Mouse (Mus musculus) monocyte, adult 5-6 weeks (primary cell): Measurements from ENCODE around the gene Tex264. TPM values are rescaled to one million over a fixed set of nuclear protein-coding genes. Genes with fewer than 3 reads are reported as not detected.

Source experiments
- ATAC-seq: fragments of 153-309, 156-312 bp; replicated peaks from 2 replicates; pipeline ENCODE4 v1.8.0; 2017; ENCODE audit warnings: mild to moderate bottlenecking; ENCODE audit not compliant: low TSS enrichment, insufficient number of reproducible peaks, severe bottlenecking, poor library complexity, low FRiP score
- total RNA-seq: library from RNA; stranded (forward); fragments of 200-1000, 200-491, 200-594 nt; gene quantifications from 3 replicates; pipeline ENCODE4 v1.2.3, GENCODE M21; 2017

Tex264 gene
- total RNA-seq, 1 experiment from 2014 or later = 19.3 TPM

GRCm38 (mm10) chr9:106617496-106617895 is 68.2 kb downstream of the Tex264 start:
- no peak for ATAC-seq

- ATAC-seq = no peak
These were observed 69.4 kb downstream of the Tex264 start for GRCm38 (mm10) chr9:106616306-106616705.

DNA sequence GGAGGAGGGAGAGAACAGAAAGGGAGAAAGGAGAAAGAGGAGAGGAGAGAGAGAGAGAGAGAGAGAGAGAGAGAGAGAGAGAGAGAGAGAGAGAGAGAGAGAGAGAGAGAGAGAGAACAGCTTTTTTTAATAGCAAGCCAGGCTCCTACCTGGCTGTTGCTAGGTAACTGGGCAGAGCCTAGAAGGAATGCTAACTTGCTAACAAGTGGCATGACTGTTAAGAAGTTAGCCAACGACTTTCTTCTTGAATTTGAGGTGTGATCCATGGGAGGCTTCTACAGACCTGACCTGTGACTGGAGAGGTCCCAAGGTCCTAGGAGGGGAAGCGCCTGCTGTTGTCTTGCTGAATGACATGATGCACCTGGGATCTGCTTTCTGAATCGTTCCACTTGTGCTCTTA is 71.1 kb downstream of the Tex264 start:
- no peak for ATAC-seq

- no peak for ATAC-seq
These were observed 71.8 kb downstream of the Tex264 start for GRCm38 (mm10) chr9:106613951-106614350.

DNA sequence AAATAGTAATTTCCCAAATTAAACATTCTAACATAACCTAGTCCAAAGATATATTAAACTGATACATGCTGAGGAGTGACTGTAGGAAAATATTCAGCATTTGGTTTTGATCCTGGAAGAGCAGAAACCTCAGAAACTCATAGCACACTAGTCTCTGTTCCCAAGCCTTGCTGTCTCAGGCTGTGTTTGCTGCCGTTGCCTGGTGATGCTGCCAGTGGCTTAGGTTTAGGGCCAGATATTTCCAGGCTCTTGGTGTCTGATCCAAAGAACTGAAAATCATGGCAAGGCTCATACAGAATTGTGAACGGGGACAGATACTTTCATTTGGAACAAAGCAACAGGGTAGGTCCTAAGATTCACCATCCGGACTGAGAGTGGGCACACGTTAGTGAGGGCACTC is 75.0 kb downstream of the Tex264 start:
- no peak for ATAC-seq

Other genes with a start within 250 kb of the Tex264 start
- 2.8 to 9.5 TPM (median 5.4 TPM) in 3 replicates for gene Acy1, start 247.6 kb downstream of the Tex264 start, total RNA-seq
- gene Abhd14b, start 238.5 kb downstream of the Tex264 start, total RNA-seq = 2.7 to 3.3 TPM (median 3.2 TPM) in 3 replicates
- 1.5 to 6.5 TPM in 2 of 3 replicates, not detected in the other for gene Abhd14a, start 238.2 kb downstream of the Tex264 start, total RNA-seq
- gene Pcbp4, start 232.6 kb downstream of the Tex264 start, total RNA-seq = 1.2 to 9.7 TPM (median 2.7 TPM) in 3 replicates
- gene Gpr62, start 220.0 kb downstream of the Tex264 start, total RNA-seq = 0.48 TPM in 1 of 3 replicates, not detected in the others
- 27.1 to 41.0 TPM (median 35.1 TPM) in 3 replicates for gene Rrp9, start 210.0 kb downstream of the Tex264 start, total RNA-seq
- 40.5 to 57.0 TPM (median 45.9 TPM) in 3 replicates for gene Parp3, start 209.0 kb downstream of the Tex264 start, total RNA-seq
- not detected in 3 replicates for gene Iqcf1, start 186.0 kb downstream of the Tex264 start, total RNA-seq
- gene Iqcf5, start 171.4 kb downstream of the Tex264 start, total RNA-seq = not detected in 3 replicates
- 6.7 TPM in 1 of 3 replicates, not detected in the others for gene Iqcf3, start 124.3 kb downstream of the Tex264 start, total RNA-seq
- gene Iqcf4, start 114.9 kb downstream of the Tex264 start, total RNA-seq = not detected in 3 replicates
- not detected in 3 replicates for gene Iqcf6, start 59.3 kb downstream of the Tex264 start, total RNA-seq
- not detected in 3 replicates for gene Grm2, start 29.8 kb downstream of the Tex264 start, total RNA-seq
- gene Rad54l2, start 103.3 kb upstream of the Tex264 start, total RNA-seq = 10.3 to 29.7 TPM (median 14.5 TPM) in 3 replicates
- 15.9 to 35.2 TPM (median 25.1 TPM) in 3 replicates for gene Dcaf1, start 135.9 kb upstream of the Tex264 start, total RNA-seq
- 20.9 to 43.6 TPM (median 26.8 TPM) in 3 replicates for gene Rbm15b, start 201.5 kb upstream of the Tex264 start, total RNA-seq
- 86.3 to 113 TPM (median 87.6 TPM) in 3 replicates for gene Manf, start 206.1 kb upstream of the Tex264 start, total RNA-seq